Mouse (Mus musculus) T-helper 1 cell (primary cell): ENCODE results near the gene Vps13d.
"Not testable (repeated sequence)": the region's sequence is repeated elsewhere in the genome, so short reads cannot be mapped to it uniquely, and the experiment has no call there.

Experiments
- in situ Hi-C: fragments of 300-600 bp; cut with MboI, MseI; formaldehyde crosslinking; loops from one replicate; pipeline ENCODE4 v1.15.1; 2025; ENCODE audit warnings: high pct_unique_total_duplicates

Vps13d gene

GRCm38 (mm10) chr4:145211076-145211475 lies 16.3 kb upstream of the Vps13d start:
- in situ Hi-C loops, result no loop called here

- in situ Hi-C loops, result no loop called here
These were observed 15.8 kb upstream of the Vps13d start for GRCm38 (mm10) chr4:145210564-145210963.

DNA sequence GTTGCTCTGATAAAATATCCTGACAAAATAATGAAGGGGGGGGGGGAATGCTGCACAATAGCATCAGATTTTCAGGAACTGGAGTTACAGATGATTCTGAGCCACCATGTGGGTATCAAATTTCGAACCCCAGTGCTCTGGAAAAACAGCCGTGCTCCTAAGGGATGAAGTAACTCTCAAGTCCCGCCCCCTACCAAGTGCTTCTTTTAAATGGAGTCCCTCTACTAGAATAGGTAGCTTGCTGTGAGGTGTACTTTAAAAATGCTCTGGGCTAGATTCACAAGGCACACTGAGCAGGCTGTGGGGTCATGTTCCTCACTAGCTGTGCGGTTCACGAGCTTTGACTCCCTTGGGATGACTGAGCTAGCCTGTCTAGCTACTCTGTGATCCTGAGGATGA lies 14.9 kb upstream of the Vps13d start:
- in situ Hi-C loops, result no loop called here

DNA sequence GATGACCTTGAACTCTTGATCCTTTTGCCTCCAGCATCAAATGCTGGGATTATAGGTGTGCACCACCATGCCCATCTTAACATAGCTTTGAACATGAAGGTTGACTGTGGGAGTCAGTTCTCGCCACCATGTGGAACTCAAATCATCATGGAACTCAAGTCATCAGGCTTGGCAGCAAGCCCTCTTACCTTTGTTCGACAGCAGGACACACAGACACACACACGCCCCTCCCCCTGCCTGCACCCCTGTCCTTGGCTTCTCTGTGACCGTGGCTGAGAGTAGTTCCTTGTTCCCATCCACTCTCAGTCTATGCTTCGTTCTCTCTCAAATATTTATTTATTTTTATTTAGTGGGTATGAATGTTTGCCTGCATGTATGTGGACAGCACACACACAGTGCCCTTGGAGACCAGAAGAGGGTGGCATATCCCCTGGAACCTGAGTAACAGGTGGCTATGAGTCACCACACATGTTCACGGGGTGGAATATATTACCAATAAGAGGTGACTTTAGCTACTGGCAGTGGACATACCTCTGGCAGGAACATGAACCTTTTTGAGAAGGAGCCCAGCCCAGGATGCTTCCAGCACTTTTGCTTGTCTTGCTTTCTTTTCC lies 14.4 kb upstream of the Vps13d start:
- in situ Hi-C loops, result no loop called here

GRCm38 (mm10) chr4:145207718-145208371 lies 13.0 kb upstream of the Vps13d start:
- in situ Hi-C loops, result no loop called here

DNA sequence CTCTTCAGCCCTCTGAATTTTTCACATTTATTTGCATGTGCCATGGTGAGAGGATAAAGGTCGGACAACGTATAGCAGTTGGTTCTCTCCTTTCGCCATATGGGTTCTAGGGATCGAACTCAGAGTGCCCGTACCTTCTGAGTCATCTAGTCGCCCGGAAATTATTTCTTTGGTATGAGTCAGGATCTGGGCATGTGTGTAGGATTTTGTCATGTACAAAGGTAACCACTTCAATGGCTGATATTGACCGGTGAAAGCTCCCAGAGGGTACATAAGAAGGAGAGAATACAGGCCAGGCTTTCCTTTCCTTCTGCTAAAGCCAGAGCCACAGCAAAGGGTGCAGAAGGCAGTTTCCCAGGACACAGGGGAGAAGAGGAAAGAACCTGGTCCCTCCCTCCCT lies 10.0 kb upstream of the Vps13d start:
- in situ Hi-C loops, result no loop called here

- in situ Hi-C loops, result no loop called here
These were observed 8.5 kb upstream of the Vps13d start for GRCm38 (mm10) chr4:145203305-145203704.

DNA sequence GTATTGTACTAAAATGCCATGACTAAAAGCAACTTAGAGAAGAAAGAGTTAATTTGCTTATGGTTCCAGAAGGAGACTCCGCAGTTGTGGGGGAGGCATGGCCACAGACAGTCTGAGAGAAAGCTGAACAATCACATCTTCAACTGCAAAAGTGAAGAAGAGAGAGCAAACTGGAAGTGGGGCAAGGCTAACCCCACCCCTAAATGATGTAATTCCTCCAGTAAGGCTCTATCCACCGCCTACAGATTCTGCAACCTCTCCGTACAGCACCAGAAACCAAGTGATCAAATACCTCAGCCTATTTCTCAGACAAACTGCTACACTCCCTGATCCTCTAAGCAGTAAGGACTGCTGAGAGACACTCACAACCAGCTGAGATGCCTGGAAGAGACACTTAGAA lies 6.6 kb upstream of the Vps13d start:
- in situ Hi-C loops, result no loop called here

GRCm38 (mm10) chr4:145199982-145200699 lies 5.3 kb upstream of the Vps13d start:
- in situ Hi-C loops, result no loop called here

- in situ Hi-C loops, result no loop called here
These were observed 1.8 kb upstream of the Vps13d start for GRCm38 (mm10) chr4:145196586-145196985.

DNA sequence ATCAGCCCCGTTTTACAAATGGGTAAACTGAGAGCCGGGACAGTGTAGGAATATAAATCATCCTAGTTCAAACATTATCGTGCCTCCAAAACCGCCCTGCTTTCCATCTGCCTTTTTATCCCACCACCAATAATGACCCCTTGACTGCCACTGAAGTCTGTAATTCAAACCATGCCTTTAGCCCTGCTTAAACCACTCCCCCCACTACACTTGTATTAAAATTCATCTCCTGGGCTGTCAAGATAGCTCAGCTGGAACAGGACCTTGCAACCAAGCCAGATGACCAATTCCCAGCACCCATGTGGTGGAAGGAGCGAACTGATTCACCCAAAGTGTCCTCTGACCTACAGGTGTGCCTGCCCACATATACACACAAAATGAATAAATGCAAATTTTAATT lies 367 bp upstream of the Vps13d start:
- in situ Hi-C loops, result no loop called here

- in situ Hi-C loops, result no loop called here
These were observed 754 bp downstream of the Vps13d start for GRCm38 (mm10) chr4:145193991-145194511.

DNA sequence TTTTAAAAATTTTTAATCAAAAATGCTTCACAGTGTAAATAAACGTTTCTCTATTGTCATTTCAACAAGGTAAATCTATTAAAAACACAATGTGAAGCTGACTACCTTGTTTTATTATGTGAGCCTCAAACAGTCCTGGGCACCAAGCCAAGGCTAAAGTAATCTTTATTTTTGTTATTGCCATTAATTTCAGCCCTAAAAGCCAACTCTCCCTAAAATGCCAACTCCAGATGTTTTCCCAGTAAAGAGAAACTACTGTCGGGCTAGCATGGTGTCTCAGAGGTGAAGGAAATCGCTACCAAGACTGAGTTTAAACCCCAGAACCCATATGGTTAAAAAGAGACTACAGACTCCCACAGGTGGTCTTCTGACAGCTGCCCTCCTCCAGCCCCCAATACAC lies 1.4 kb downstream of the Vps13d start:
- in situ Hi-C loops, result no loop called here

DNA sequence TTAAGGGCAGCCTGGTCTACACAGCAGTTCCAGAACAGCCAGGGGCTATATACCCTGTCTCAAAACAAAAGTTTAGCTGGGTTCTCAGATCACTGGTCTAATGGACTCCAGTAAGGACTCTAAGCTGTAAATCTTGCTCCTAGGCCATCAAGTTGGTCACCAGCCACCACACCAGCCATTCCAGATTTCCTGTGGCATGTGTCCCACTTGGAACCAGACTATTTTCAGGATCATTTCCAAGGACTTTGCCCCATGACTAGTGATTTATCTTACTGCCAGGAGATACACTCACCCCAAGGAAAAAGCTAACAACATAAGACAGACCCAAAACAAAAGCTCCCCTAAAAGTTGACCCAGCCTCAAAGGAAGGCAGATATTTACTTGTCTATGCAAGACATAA lies 2.1 kb downstream of the Vps13d start:
- in situ Hi-C loops, result no loop called here

DNA sequence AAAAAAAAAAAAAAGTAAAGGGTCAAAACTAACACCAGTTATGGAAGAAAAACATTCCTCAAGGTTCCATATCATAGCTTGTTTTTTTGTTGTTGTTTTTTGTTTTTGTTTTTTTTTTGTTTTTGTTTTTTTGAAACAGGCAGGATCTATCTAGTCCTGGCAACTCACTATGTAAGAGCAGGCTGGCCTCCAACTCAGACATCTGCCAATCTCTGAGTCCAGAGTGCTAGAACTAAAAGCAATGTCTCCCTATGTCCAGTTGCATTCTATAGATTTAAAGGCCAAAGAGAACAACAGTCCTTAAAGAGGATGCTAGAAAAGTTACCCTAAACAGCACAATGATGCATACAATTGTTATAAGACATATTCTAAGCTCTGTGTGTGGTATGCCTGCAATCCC lies 6.2 kb downstream of the Vps13d start:
- in situ Hi-C loops, result no loop called here

- in situ Hi-C loops, result no loop called here
These were observed 7.2 kb downstream of the Vps13d start for GRCm38 (mm10) chr4:145187619-145188018.

DNA sequence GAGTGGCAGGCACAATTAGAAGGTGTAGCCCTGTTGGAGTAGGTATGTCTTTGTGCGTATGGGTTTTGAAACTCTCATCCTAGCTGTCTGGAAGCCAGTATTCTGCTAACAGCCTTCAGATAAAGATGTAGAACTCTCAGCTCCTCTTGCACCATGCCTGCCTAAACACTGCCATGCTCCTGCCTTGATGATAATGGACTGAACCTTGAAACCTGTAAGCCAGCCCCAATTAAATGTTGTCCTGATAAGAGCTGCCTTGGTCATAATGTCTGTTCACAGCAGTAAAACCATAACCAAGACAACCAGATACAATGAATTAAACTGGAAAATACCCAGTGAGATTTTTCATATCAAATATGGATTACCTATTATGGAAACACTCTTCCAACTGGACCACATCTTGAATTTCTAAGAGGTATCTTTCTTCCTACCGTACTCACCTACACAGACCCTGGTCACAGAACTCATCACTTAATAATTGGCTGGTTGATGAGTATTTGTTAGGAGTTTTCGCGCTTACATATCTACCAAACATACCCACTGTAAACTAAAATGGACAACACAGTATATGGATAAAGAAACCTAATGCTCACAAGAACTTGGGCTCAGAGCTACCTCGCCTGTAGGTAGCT lies 15.8 kb downstream of the Vps13d start:
- in situ Hi-C loops, result no loop called here

GRCm38 (mm10) chr4:145165542-145165941 lies 29.3 kb downstream of the Vps13d start:
- in situ Hi-C loops, result not testable (repeated sequence)

GRCm38 (mm10) chr4:145164111-145164510 lies 30.7 kb downstream of the Vps13d start:
- in situ Hi-C loops, result no loop called here

DNA sequence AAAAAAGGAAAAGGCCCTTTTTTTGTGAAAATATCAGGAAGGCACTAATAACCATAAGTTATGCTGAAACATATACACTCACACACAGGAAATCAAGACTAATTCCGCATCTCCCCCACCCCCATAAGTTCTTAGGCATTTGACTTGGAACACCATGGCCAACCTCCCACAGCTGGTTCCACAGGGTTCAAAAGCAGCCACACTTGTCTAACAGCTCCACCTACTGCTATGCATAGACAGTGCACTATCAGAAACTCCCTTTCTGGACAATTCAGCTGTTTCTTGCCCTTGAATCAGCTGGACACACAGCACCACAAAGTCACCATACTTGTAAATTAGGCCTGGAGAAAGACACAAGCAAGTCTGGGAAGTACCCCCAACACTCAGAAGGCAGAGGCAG lies 33.6 kb downstream of the Vps13d start:
- in situ Hi-C loops, result no loop called here

DNA sequence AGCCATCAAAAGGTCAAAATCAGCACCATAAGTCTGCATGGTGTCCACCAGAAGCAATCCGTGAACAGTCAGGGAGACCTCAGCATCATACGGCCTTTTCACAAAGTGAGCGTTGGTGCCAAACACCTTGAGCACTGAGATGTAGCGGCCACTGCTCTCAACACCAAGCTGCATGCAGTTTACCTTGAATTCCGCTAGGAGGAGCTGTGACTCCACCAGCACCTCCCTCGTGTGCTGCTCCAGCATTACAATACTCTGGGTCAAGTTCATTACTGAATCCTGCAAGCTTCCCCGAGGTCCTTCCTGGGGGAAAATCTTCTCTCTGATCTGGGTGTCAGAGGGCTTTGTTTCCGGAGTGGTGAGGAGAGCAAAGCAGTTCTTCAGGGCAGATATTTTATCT lies 38.8 kb downstream of the Vps13d start:
- in situ Hi-C loops, result loop anchor here (5.0 kb wide), 1 partner anchor 131 kb away; no protein-coding TSS in a partner anchor

DNA sequence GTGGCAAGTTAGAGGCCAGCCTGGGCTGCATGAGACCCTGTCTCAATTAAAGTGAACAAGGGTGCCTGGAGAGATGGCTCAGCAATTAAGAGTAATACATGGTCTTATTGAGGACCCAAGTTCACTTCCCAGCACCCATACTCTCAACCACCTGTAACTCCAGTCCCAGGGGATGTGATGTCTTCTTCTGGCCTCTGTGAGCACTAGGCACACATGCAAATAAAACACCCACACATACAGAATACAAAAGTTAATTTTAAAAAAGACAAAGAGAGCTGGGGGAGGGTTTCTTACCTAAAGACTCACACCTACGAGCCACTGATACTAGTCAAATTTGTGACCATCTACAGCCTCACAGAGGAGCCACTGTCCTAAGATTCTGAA lies 43.7 kb downstream of the Vps13d start:
- in situ Hi-C loops, result no loop called here
